Mouse (Mus musculus) erythroid progenitor cell, adult 5-6 weeks (primary cell): ENCODE measurements around the gene Dnajc12. TPM values are rescaled to one million over a fixed set of nuclear protein-coding genes. Genes with fewer than 3 reads are reported as not detected.

Experiments
- ATAC-seq: replicated peaks from 2 replicates; pipeline ENCODE4 v1.8.0; 2016; ENCODE audit warnings: moderate number of reproducible peaks, mild to moderate bottlenecking, moderate TSS enrichment, inconsistent platforms; ENCODE audit not compliant: poor library complexity, low FRiP score, severe bottlenecking
- total RNA-seq, 2 experiments: library from RNA; stranded (forward) in 1 of 2; stranded (reverse) in 1 of 2; fragments of 150-400 nt in 1 of 2; fragments of 186-747, 209-891 nt in 1 of 2; gene quantifications; 2 replicates each; pipeline versions ENCODE4 v1.2.3 to v1.2.4; 2015 to 2017; ENCODE audit warnings: low replicate concordance in 2 of 2

Gene Dnajc12
- total RNA-seq, 2 experiments from 2014 or later, result 3.3 TPM; not detected in 1

GRCm38 (mm10) chr10:63427146-63427545 lies 44.9 kb downstream of the Dnajc12 start:
- ATAC-seq, result no peak

GRCm38 (mm10) chr10:63428243-63429022 lies 46.2 kb downstream of the Dnajc12 start:
- ATAC-seq, result no peak

- ATAC-seq, result no peak
These were observed 46.7 kb downstream of the Dnajc12 start for GRCm38 (mm10) chr10:63429023-63429340.

GRCm38 (mm10) chr10:63429380-63429779 lies 47.1 kb downstream of the Dnajc12 start:
- ATAC-seq, result peak; percentile 88

- ATAC-seq, result peak; percentile 92
These were observed 47.6 kb downstream of the Dnajc12 start, which contains the start of gene Ctnna3 for GRCm38 (mm10) chr10:63429785-63430305. Gene Ctnna3 (plus strand): TSS chr10:63430098.

- ATAC-seq, result no peak
These were observed 49.0 kb downstream of the Dnajc12 start for GRCm38 (mm10) chr10:63431221-63431736.

GRCm38 (mm10) chr10:63432099-63432498 lies 49.9 kb downstream of the Dnajc12 start:
- ATAC-seq, result no peak

GRCm38 (mm10) chr10:63432887-63433286 lies 50.6 kb downstream of the Dnajc12 start:
- no peak for ATAC-seq

GRCm38 (mm10) chr10:63438736-63439262 lies 56.6 kb downstream of the Dnajc12 start:
- ATAC-seq, result no peak

- ATAC-seq, result no peak
These were observed 57.5 kb downstream of the Dnajc12 start for GRCm38 (mm10) chr10:63439694-63440228.

- ATAC-seq, result peak; percentile 96
These were observed 62.6 kb downstream of the Dnajc12 start for GRCm38 (mm10) chr10:63444602-63445387.

- ATAC-seq, result peak; percentile 57; the same call in 1 of the 2 replicates
These were observed 71.7 kb downstream of the Dnajc12 start for GRCm38 (mm10) chr10:63453926-63454325.

- ATAC-seq, result no peak
These were observed 73.1 kb downstream of the Dnajc12 start for GRCm38 (mm10) chr10:63455110-63455878.

- ATAC-seq, result no peak
These were observed 75.3 kb downstream of the Dnajc12 start for GRCm38 (mm10) chr10:63457292-63458128.

Other genes starting within 250 kb of the Dnajc12 start
- 1.1 TPM in 1 of 2 replicates, not detected in the other for gene Mypn, start 178.5 kb upstream of the Dnajc12 start, total RNA-seq (2015; ENCODE audit: low replicate concordance)
- 1.1 TPM in 1 of 2 replicates, not detected in the other for gene Mypn, start 178.5 kb upstream of the Dnajc12 start, total RNA-seq (2017; ENCODE audit: low replicate concordance)
- gene Herc4, start 138.6 kb upstream of the Dnajc12 start, total RNA-seq (2015; ENCODE audit: low replicate concordance), result 106 and 130 TPM in 2 replicates
- 96.5 and 100 TPM in 2 replicates for gene Herc4, start 138.6 kb upstream of the Dnajc12 start, total RNA-seq (2017; ENCODE audit: low replicate concordance)
- gene Sirt1, start 739 bp upstream of the Dnajc12 start, total RNA-seq (2015; ENCODE audit: low replicate concordance), result 39.8 and 41.1 TPM in 2 replicates
- 42.1 and 49.1 TPM in 2 replicates for gene Sirt1, start 739 bp upstream of the Dnajc12 start, total RNA-seq (2017; ENCODE audit: low replicate concordance)
- gene Gm7075, start 39.3 kb downstream of the Dnajc12 start, total RNA-seq (2015; ENCODE audit: low replicate concordance), result 14.3 TPM in 1 of 2 replicates, not detected in the other
- gene Gm7075, start 39.3 kb downstream of the Dnajc12 start, total RNA-seq (2017; ENCODE audit: low replicate concordance), result 5.5 TPM in 1 of 2 replicates, not detected in the other
- not detected in 2 replicates for gene Ctnna3, start 47.7 kb downstream of the Dnajc12 start, total RNA-seq (2015; ENCODE audit: low replicate concordance)
- gene Ctnna3, start 47.7 kb downstream of the Dnajc12 start, total RNA-seq (2017; ENCODE audit: low replicate concordance), result 0.51 TPM in 1 of 2 replicates, not detected in the other